Mouse (Mus musculus): Measurements from ENCODE around the gene Brd4. TPM values are rescaled to one million over a fixed set of nuclear protein-coding genes. Genes with fewer than 3 reads are reported as not detected.

Brd4 gene
- polyA plus RNA-seq, 1 experiment from 2014 or later = 101 TPM

GRCm38 (mm10) chr17:32317708-32318107 lies 33.2 kb upstream of the Brd4 start:
- no peak overlapping the region for H3K4me3 ChIP-seq (replicated peaks; ENCODE audit: low read depth, low read length)
- peaks cover 53% of the 10 kb centered on the region for H3K36me3 ChIP-seq (ENCODE audit: control insufficient read depth, insufficient read depth, low read length)
- DNase-seq (no peak), ATAC-seq (ENCODE audit: low FRiP score, low TSS enrichment) (no peak)
- H3K9me3 ChIP-seq (ENCODE audit: control insufficient read depth, low read length) = no peaks in the 10 kb centered on the region
- H3K27ac ChIP-seq (replicated peaks; ENCODE audit: low read depth, low read length) = no peak overlapping the region
- H3K4me1 ChIP-seq (ENCODE audit: control insufficient read depth, insufficient read depth, low read length) = peaks cover 18% of the 10 kb centered on the region
- no peak overlapping the region for H3K4me2 ChIP-seq (ENCODE audit: low read length)
- no peak overlapping the region for H3K9ac ChIP-seq (replicated peaks; ENCODE audit: low read length)
- H3K27me3 ChIP-seq (ENCODE audit: control insufficient read depth, insufficient read depth, low read length) = no peaks in the 10 kb centered on the region
- 93% methylated on average over 3 of the region's 3 CpGs for WGBS

- no peak for DNase-seq
- Histone ChIP-seq H3K4me1 (ENCODE audit: control insufficient read depth, insufficient read depth, low read length) (peaks cover 15% of the 10 kb centered on the region), H3K27me3 (ENCODE audit: control insufficient read depth, insufficient read depth, low read length) (no peaks in the 10 kb centered on the region), H3K9ac (replicated peaks; ENCODE audit: low read length) (no peak overlapping the region), H3K4me2 (ENCODE audit: low read length) (no peak overlapping the region), H3K36me3 (ENCODE audit: control insufficient read depth, insufficient read depth, low read length) (peaks cover 59% of the 10 kb centered on the region), H3K9me3 (ENCODE audit: control insufficient read depth, low read length) (no peaks in the 10 kb centered on the region), H3K27ac (replicated peaks; ENCODE audit: low read depth, low read length) (no peak overlapping the region), H3K4me3 (replicated peaks; ENCODE audit: low read depth, low read length) (no peak overlapping the region)
- WGBS = 94% methylated on average over 8 of the region's 8 CpGs
- no peak for ATAC-seq (ENCODE audit: low FRiP score, low TSS enrichment)
Observed at GRCm38 (mm10) chr17:32317032-32317431, 32.5 kb upstream of the Brd4 start.

DNA sequence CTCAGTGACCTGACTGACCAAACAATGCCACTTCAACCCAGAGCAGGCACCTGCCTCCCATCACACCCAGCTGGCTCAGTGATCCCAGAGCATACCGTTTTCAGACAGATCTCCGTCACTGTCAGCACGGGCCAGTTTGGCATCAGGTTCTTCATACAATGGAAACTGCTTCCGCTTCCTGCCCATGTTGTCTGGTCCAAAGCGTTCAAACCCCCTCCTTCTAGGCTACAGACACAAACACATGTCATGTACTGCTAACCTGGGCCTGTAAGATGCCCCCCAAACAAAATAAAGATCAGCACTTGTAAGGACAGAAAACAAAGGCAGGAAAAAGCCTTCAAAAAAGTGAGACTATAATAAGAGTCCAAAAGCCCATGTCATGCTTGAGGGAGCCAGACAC lies 31.0 kb upstream of the Brd4 start:
- DNase-seq (no peak), ATAC-seq (ENCODE audit: low FRiP score, low TSS enrichment) (no peak)
- WGBS = 98% methylated on average over 5 of the region's 5 CpGs
- no peaks in the 10 kb centered on the region for H3K9me3 ChIP-seq (ENCODE audit: control insufficient read depth, low read length)
- H3K4me2 ChIP-seq (ENCODE audit: low read length) = no peak overlapping the region
- no peaks in the 10 kb centered on the region for H3K27me3 ChIP-seq (ENCODE audit: control insufficient read depth, insufficient read depth, low read length)
- peaks cover 74% of the 10 kb centered on the region for H3K36me3 ChIP-seq (ENCODE audit: control insufficient read depth, insufficient read depth, low read length)
- no peak overlapping the region for H3K27ac ChIP-seq (replicated peaks; ENCODE audit: low read depth, low read length)
- H3K4me1 ChIP-seq (ENCODE audit: control insufficient read depth, insufficient read depth, low read length) = peaks cover 13% of the 10 kb centered on the region; the same call in 1 of the 2 replicates
- H3K4me3 ChIP-seq (replicated peaks; ENCODE audit: low read depth, low read length) = no peak overlapping the region
- H3K9ac ChIP-seq (replicated peaks; ENCODE audit: low read length) = no peak overlapping the region

- H3K27ac ChIP-seq (replicated peaks; ENCODE audit: low read depth, low read length) = no peak overlapping the region
- no peaks in the 10 kb centered on the region for H3K9me3 ChIP-seq (ENCODE audit: control insufficient read depth, low read length)
- H3K4me2 ChIP-seq (ENCODE audit: low read length) = no peak overlapping the region
- H3K36me3 ChIP-seq (ENCODE audit: control insufficient read depth, insufficient read depth, low read length) = peaks cover 91% of the 10 kb centered on the region
- WGBS = 86% methylated on average over 5 of the region's 5 CpGs
- no peaks in the 10 kb centered on the region for H3K27me3 ChIP-seq (ENCODE audit: control insufficient read depth, insufficient read depth, low read length)
- no peak for DNase-seq
- H3K4me3 ChIP-seq (replicated peaks; ENCODE audit: low read depth, low read length) = no peak overlapping the region
- H3K9ac ChIP-seq (replicated peaks; ENCODE audit: low read length) = no peak overlapping the region
- no peak for ATAC-seq (ENCODE audit: low FRiP score, low TSS enrichment)
- peaks cover 4% of the 10 kb centered on the region; the same call in 1 of the 2 replicates for H3K4me1 ChIP-seq (ENCODE audit: control insufficient read depth, insufficient read depth, low read length)
Observed at GRCm38 (mm10) chr17:32313892-32314291, 29.4 kb upstream of the Brd4 start.

DNA sequence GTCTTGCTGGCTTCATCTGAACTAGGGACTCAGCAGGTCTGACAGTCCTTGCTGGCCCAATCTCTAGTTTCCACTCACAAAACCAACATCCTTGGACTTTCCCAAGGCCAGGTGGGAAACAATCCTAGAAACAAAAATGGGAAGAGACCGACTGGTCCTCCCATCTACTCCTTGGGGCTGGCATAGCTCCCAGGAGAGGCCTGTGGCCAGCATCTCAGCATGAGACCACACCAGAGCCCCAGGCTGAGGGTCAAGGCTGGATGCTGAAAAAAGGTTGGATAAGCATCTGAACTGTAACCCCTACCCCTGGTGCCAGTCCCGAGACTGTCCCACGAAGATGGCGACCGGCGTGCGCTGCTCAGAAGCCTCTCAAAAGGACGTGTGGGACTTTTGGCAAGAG lies 28.3 kb upstream of the Brd4 start:
- no peak for DNase-seq
- Histone ChIP-seq H3K4me3 (replicated peaks; ENCODE audit: low read depth, low read length) (no peak overlapping the region), H3K4me2 (ENCODE audit: low read length) (no peak overlapping the region), H3K27ac (replicated peaks; ENCODE audit: low read depth, low read length) (no peak overlapping the region), H3K9me3 (ENCODE audit: control insufficient read depth, low read length) (no peaks in the 10 kb centered on the region), H3K9ac (replicated peaks; ENCODE audit: low read length) (no peak overlapping the region), H3K4me1 (ENCODE audit: control insufficient read depth, insufficient read depth, low read length) (no peaks in the 10 kb centered on the region), H3K36me3 (ENCODE audit: control insufficient read depth, insufficient read depth, low read length) (peaks cover 100% of the 10 kb centered on the region), H3K27me3 (ENCODE audit: control insufficient read depth, insufficient read depth, low read length) (no peaks in the 10 kb centered on the region)
- ATAC-seq (ENCODE audit: low FRiP score, low TSS enrichment) = no peak
- WGBS = 97% methylated on average over 8 of the region's 8 CpGs

GRCm38 (mm10) chr17:32307963-32308362 lies 23.4 kb upstream of the Brd4 start:
- H3K9me3 ChIP-seq (ENCODE audit: control insufficient read depth, low read length) = no peaks in the 10 kb centered on the region
- no peak overlapping the region for H3K9ac ChIP-seq (replicated peaks; ENCODE audit: low read length)
- no peak overlapping the region for H3K27ac ChIP-seq (replicated peaks; ENCODE audit: low read depth, low read length)
- H3K36me3 ChIP-seq (ENCODE audit: control insufficient read depth, insufficient read depth, low read length) = peaks cover 100% of the 10 kb centered on the region
- DNase-seq = no peak
- no peak overlapping the region for H3K4me3 ChIP-seq (replicated peaks; ENCODE audit: low read depth, low read length)
- H3K27me3 ChIP-seq (ENCODE audit: control insufficient read depth, insufficient read depth, low read length) = no peaks in the 10 kb centered on the region
- WGBS = 95% methylated on average over 4 of the region's 4 CpGs
- no peak overlapping the region for H3K4me2 ChIP-seq (ENCODE audit: low read length)
- no peak for ATAC-seq (ENCODE audit: low FRiP score, low TSS enrichment)
- no peaks in the 10 kb centered on the region for H3K4me1 ChIP-seq (ENCODE audit: control insufficient read depth, insufficient read depth, low read length)

DNA sequence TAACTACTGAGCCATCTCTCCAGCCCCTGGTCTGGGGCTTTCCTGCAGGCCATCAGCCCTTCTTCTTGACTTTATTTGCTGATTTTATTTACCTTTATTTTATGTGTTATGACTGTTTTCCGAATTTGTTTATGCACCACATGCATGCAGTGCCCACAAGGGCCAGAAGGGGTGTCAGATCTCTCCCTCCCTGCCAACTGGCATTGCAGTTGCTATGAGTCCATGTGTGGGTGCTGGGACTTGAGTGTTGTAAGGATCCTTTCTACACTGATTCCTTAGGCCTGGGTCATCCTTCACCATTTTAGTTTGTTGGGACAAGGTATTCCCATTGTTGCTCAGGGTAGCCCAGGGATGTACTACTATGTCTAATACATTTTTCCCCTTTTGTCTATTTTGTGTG lies 13.6 kb upstream of the Brd4 start:
- WGBS = 94% methylated on average over 1 of the region's 1 CpGs
- DNase-seq (no peak), ATAC-seq (ENCODE audit: low FRiP score, low TSS enrichment) (no peak)
- no peak overlapping the region for H3K9ac ChIP-seq (replicated peaks; ENCODE audit: low read length)
- no peaks in the 10 kb centered on the region for H3K9me3 ChIP-seq (ENCODE audit: control insufficient read depth, low read length)
- H3K4me1 ChIP-seq (ENCODE audit: control insufficient read depth, insufficient read depth, low read length) = no peaks in the 10 kb centered on the region
- H3K27ac ChIP-seq (replicated peaks; ENCODE audit: low read depth, low read length) = no peak overlapping the region
- H3K4me3 ChIP-seq (replicated peaks; ENCODE audit: low read depth, low read length) = no peak overlapping the region
- peaks cover 2% of the 10 kb centered on the region; the same call in 1 of the 2 replicates for H3K36me3 ChIP-seq (ENCODE audit: control insufficient read depth, insufficient read depth, low read length)
- H3K4me2 ChIP-seq (ENCODE audit: low read length) = no peak overlapping the region
- no peaks in the 10 kb centered on the region for H3K27me3 ChIP-seq (ENCODE audit: control insufficient read depth, insufficient read depth, low read length)

GRCm38 (mm10) chr17:32295901-32296300 lies 11.4 kb upstream of the Brd4 start:
- ATAC-seq (ENCODE audit: low FRiP score, low TSS enrichment) = no peak
- Histone ChIP-seq H3K9ac (replicated peaks; ENCODE audit: low read length) (no peak overlapping the region), H3K27ac (replicated peaks; ENCODE audit: low read depth, low read length) (no peak overlapping the region), H3K9me3 (ENCODE audit: control insufficient read depth, low read length) (no peaks in the 10 kb centered on the region), H3K36me3 (ENCODE audit: control insufficient read depth, insufficient read depth, low read length) (no peaks in the 10 kb centered on the region), H3K4me1 (ENCODE audit: control insufficient read depth, insufficient read depth, low read length) (no peaks in the 10 kb centered on the region), H3K27me3 (ENCODE audit: control insufficient read depth, insufficient read depth, low read length) (no peaks in the 10 kb centered on the region), H3K4me3 (replicated peaks; ENCODE audit: low read depth, low read length) (no peak overlapping the region), H3K4me2 (ENCODE audit: low read length) (no peak overlapping the region)
- no peak for DNase-seq
- WGBS = 93% methylated on average over 2 of the region's 2 CpGs

GRCm38 (mm10) chr17:32295160-32295559 lies 10.6 kb upstream of the Brd4 start:
- no peak for DNase-seq
- Histone ChIP-seq H3K4me2 (ENCODE audit: low read length) (no peak overlapping the region), H3K36me3 (ENCODE audit: control insufficient read depth, insufficient read depth, low read length) (no peaks in the 10 kb centered on the region), H3K27ac (replicated peaks; ENCODE audit: low read depth, low read length) (no peak overlapping the region), H3K4me1 (ENCODE audit: control insufficient read depth, insufficient read depth, low read length) (no peaks in the 10 kb centered on the region), H3K27me3 (ENCODE audit: control insufficient read depth, insufficient read depth, low read length) (no peaks in the 10 kb centered on the region), H3K4me3 (replicated peaks; ENCODE audit: low read depth, low read length) (no peak overlapping the region), H3K9ac (replicated peaks; ENCODE audit: low read length) (no peak overlapping the region), H3K9me3 (ENCODE audit: control insufficient read depth, low read length) (no peaks in the 10 kb centered on the region)
- no peak for ATAC-seq (ENCODE audit: low FRiP score, low TSS enrichment)
- WGBS = 79% methylated on average over 4 of the region's 4 CpGs

All from midbrain, embryonic 14.5 days (tissue).